Mouse (Mus musculus): Measurements from ENCODE around the gene Copb1.

The Copb1 gene

GRCm38 (mm10) chr7:114169996-114170395, 84.5 kb downstream of the Copb1 start:
- DNase-seq (ENCODE audit: low spot score in 2 of 2), result peak; percentile 16 to 32

DNA sequence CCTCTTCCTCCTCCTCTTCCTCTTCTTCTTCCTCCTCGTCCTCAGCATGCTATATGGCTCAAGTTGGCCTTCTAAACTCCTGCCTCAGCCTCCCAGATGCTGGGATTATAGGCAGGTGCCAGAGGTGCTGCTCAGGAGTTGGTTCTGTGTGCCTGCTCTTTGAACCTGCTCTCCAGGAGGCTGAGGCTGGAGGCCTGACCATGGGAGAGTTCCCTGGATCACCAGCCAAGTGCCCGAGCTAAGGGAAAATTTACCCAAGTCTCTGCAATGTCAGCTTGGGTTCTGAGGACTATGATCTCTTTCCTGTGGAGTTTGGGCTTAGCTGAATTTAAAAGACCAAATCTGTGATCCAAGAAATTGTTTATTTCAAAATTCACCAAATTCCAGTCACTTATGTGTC, 85.1 kb downstream of the Copb1 start:
- DNase-seq (ENCODE audit: low spot score in 2 of 2), result no peak
